Mouse (Mus musculus): ENCODE measurements around the gene Lrch3. TPM values are rescaled to one million over a fixed set of nuclear protein-coding genes. Genes with fewer than 3 reads are reported as not detected.

Gene Lrch3
- 19.8 TPM for polyA plus RNA-seq (2014; fragmentation: Illumina TruSeq; extraction: RNeasy Lipid Tissue Mini Kit (QIAGEN cat#74804); ENCODE audit: low read depth, low replicate concordance)

DNA sequence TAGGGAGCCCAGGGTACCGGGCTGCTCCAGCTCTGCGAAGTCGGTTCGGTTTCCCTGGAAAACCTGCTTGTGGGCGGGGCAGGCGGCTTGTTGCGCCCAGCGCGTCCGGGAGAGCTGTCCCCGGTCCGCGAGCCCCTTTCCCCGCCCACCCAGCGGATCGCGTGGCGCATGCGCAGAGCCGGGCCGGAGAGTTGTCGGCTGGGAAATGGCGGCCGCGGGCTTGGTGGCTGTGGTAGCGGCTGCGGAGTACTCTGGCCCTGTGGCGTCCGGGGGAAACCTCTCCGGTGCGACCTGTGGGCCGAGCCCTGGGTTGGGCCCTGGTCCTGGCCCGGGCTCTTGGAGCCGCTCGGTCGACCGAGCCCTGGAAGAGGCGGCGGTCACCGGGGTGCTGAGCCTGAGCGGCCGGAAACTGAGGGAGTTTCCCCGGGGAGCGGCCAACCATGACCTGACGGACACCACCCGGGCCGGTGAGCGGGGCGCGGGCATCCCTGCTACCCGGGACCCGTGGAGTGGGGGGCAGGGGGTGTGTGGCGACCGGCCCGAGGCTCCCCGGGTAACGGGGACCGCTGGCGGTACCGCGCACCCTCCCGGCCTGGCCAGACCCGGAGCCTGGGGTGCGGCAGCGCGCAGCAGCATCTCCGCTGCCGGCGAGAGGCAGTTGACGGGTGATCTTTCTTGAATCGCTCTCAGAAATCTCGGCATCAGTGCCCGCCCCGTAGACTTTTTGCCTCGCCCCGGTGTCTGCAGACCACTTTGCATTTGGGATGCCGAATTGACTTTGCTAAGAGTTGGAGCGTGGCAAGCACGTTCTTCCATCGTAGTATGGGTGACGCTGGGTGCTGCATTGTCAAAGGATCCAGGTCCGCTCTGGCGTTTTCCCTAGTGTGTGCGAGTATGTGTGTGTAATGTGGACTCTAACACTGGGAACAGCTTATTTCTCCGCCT, at the start of gene Lrch3:
TSS of gene Lrch3 (plus strand) at position 164 of the 945 bp plus-strand sequence.

DNA sequence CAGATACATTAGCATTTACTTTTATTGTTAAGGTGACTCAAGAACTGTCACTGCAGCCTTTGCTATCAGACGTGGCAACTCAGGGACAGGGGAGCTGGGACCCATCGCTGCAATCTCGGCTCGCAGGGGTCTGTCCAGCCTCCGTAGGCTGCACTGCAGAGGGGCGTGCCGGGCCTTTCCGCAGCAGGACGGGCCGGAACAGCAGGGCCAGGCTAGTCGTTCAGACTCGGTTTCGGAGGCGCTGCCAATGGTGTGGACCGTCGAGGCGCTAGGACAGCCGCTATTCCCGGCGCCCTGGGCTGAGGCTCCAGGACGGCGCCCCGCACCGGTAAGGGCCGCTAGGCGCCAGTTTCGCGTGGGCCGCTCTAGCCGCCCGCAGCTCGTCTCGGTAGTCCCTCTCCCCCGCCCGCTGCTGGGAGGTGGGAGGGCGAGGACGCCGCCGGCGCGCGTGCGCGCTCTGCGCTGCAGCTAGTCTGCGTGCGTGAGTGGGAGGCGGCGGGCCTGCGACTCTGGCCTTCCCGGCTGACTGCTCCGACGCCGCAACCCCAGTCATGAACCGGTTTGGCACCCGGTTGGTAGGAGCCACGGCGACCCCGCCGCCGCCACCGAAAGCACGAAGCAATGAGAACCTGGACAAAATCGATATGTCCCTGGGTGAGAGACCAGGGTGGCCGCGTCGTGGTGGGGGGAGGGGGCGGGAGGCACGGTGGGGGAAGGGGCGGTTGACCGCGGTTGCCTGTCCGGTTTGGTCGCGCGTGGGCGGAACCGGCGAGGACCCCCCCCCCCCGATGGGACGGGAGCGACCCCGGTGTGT, 36.4 kb upstream of the Lrch3 start, which contains the start of the genes Fyttd1 and Rubcn:
TSS of gene Fyttd1 (plus strand) at position 158 of the 814 bp plus-strand sequence.
TSS of gene Rubcn (minus strand) at position 424 of the 814 bp plus-strand sequence.

DNA sequence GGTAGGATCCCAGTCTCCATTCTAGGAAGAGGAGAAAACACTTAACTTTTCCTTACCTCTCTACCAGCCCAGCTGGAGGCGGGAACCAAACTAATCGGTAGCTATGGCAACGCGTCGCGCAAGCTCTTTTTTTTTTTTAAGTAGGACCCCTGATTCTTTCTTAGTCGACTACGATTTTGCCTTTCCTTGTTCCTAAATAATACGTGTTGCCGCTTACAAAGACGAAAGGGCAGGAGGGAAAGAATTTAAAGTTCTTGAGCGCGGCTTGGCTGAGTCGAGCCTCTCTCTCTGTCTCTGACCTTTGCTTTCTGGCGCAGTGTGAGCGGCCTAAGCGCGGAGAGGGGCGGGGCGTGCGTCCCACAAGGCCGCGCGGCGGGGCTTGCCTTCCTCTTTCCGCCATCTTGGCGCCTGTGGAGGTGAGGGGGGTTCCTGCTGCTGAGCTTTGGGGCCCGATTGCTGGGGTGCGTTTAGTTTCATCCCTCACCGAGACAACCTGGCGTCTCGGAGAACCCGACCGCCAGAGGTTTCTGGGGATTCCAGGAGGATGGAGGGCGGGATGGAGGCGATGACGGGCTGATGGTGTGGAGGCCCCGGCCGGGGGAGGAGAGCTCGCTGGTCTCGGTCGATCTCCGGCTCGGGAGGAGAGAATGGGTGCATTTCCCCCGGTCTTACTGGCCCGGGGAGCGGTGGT, 142.3 kb downstream of the Lrch3 start, which contains the start of the genes Iqcg and Rpl35a:
TSS of gene Iqcg (minus strand) at position 124 of the 691 bp plus-strand sequence.
TSS of gene Rpl35a (plus strand) at position 359 of the 691 bp plus-strand sequence.

DNA sequence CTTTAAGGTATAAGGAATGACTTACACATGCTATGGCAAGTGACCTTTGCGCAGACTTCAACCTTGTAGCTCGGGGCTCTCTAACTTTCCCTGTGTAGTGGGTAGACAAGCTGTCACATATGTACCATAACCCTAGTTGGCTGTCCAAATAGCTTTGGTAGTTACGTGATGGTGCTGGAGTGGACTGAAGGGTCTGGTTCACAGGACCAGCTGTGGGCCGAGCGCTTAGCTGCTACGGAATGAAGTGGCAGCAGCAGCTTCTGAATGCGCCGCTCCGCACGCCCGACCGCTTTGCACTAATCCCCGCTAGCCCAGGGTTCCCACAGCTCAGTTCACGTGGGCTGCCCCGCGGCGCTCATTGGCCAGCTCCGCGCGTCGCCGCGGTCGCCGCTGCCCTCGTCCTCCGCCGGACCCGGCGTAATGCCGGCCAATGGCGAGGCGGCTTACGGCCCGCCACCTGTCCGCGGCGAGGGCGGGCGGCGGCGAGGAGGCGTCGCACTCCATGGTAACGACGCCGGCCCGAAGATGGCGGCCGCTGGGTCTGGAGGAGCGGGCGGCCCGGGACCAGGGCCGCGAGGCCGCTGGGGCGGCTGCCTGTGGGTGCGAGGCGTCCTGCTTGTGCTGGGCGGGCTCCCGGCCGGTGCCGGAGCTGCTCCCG, 148.3 kb downstream of the Lrch3 start, which contains the start of gene Lmln:
TSS of gene Lmln (plus strand) at position 498 of the 658 bp plus-strand sequence.

Other genes with a start within 250 kb of the Lrch3 start
- gene Muc4, start 178.2 kb upstream of the Lrch3 start, polyA plus RNA-seq (2014; fragmentation: Illumina TruSeq; extraction: RNeasy Lipid Tissue Mini Kit (QIAGEN cat#74804); ENCODE audit: low read depth, low replicate concordance): 0.04 TPM
- 15.4 TPM for gene Muc20, start 116.7 kb upstream of the Lrch3 start, polyA plus RNA-seq (2014; fragmentation: Illumina TruSeq; extraction: RNeasy Lipid Tissue Mini Kit (QIAGEN cat#74804); ENCODE audit: low read depth, low replicate concordance)
- not detected for gene Smbd1, start 103.6 kb upstream of the Lrch3 start, polyA plus RNA-seq (2014; fragmentation: Illumina TruSeq; extraction: RNeasy Lipid Tissue Mini Kit (QIAGEN cat#74804); ENCODE audit: low read depth, low replicate concordance)
- gene Fyttd1, start 36.6 kb upstream of the Lrch3 start, polyA plus RNA-seq (2014; fragmentation: Illumina TruSeq; extraction: RNeasy Lipid Tissue Mini Kit (QIAGEN cat#74804); ENCODE audit: low read depth, low replicate concordance): 109 TPM
- 8.8 TPM for gene Rubcn, start 36.3 kb upstream of the Lrch3 start, polyA plus RNA-seq (2014; fragmentation: Illumina TruSeq; extraction: RNeasy Lipid Tissue Mini Kit (QIAGEN cat#74804); ENCODE audit: low read depth, low replicate concordance)
- gene Iqcg, start 142.1 kb downstream of the Lrch3 start, polyA plus RNA-seq (2014; fragmentation: Illumina TruSeq; extraction: RNeasy Lipid Tissue Mini Kit (QIAGEN cat#74804); ENCODE audit: low read depth, low replicate concordance): 5.9 TPM
- gene Rpl35a, start 142.4 kb downstream of the Lrch3 start, polyA plus RNA-seq (2014; fragmentation: Illumina TruSeq; extraction: RNeasy Lipid Tissue Mini Kit (QIAGEN cat#74804); ENCODE audit: low read depth, low replicate concordance): 824 TPM
- 1.9 TPM for gene Lmln, start 148.4 kb downstream of the Lrch3 start, polyA plus RNA-seq (2014; fragmentation: Illumina TruSeq; extraction: RNeasy Lipid Tissue Mini Kit (QIAGEN cat#74804); ENCODE audit: low read depth, low replicate concordance)

All from kidney, adult 10 weeks (tissue).